Mouse (Mus musculus) heart, postnatal 0 days (tissue): ENCODE data around the gene Cnp.

Experiments used
- CTCF ChIP-seq: IDR thresholded peaks from 2 replicates; pipeline ENCODE4 v1.5.1; 2016; ENCODE audit warnings: antibody characterized with exemption, control low read depth, low read depth
- EP300 ChIP-seq: IDR thresholded peaks from 2 replicates; pipeline ENCODE4 v1.6.1; 2016; ENCODE audit warnings: antibody characterized with exemption, low read depth

DNA sequence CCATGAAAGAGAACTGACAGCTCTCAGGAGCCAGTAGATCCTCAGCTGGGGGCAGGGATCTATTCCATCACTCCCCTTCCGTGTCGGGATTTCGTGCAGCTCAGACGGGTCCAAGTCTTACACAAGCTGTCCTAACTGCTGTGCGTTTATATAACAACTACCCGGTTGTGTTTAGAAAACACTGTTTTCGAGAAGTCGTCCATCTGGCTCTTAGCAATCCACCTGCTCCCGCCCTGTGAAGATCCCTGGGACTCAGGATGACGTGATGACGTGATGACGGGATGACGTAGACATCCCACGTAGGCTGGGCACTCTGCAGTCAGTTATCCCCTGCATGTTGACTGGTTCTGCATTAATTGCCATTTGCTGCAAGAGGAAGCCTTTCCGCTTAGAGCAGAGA, 10.4 kb upstream of the Cnp start:
- TF ChIP-seq EP300 (no peak), CTCF (no peak)
